Mouse (Mus musculus) forebrain, embryonic 15.5 days (tissue): ENCODE measurements at regions not wholly inside any gene's neighbourhood (a gene's known extent, or its start where the extent isn't known, plus 50 kb on each side); places are given as distances from the start of the nearest gene placed in this dataset.

Experiments used
- ATAC-seq: fragments of 200-750 bp; cut with Nextera tagmentation; replicated peaks from 2 replicates; pipeline ENCODE4 v1.8.0; 2017; ENCODE audit warnings: mild to moderate bottlenecking, moderate TSS enrichment, moderate library complexity
- H3K27ac ChIP-seq: fragments of 300-500 bp; sonication (generic); replicated peaks from 2 replicates; pipeline ENCODE4 v1.5.1; 2015; ENCODE audit warnings: mild to moderate bottlenecking, inconsistent platforms
- H3K27me3 ChIP-seq: fragments of 300-500 bp; sonication (generic); 2 replicates; pipeline ENCODE4 v1.6.1; 2015; ENCODE audit warnings: inconsistent platforms
- H3K36me3 ChIP-seq: fragments of 300-500 bp; sonication (generic); 2 replicates; pipeline ENCODE4 v1.6.1; 2015; ENCODE audit warnings: mild to moderate bottlenecking, inconsistent platforms
- H3K4me1 ChIP-seq: fragments of 300-500 bp; sonication (generic); 2 replicates; pipeline ENCODE4 v1.6.1; 2015; ENCODE audit warnings: inconsistent platforms
- H3K4me2 ChIP-seq: fragments of 300-500 bp; sonication (generic); replicated peaks from 2 replicates; pipeline ENCODE4 v1.6.1; 2015; ENCODE audit warnings: mild to moderate bottlenecking, inconsistent platforms
- H3K4me3 ChIP-seq: fragments of 300-500 bp; sonication (generic); 2 replicates; pipeline ENCODE4 v1.5.1; 2015; ENCODE audit warnings: mild to moderate bottlenecking, inconsistent platforms
- H3K9ac ChIP-seq: fragments of 300-500 bp; sonication (generic); replicated peaks from 2 replicates; pipeline ENCODE4 v1.6.1; 2015; ENCODE audit warnings: mild to moderate bottlenecking, inconsistent platforms
- H3K9me3 ChIP-seq: fragments of 300-500 bp; sonication (generic); 2 replicates; pipeline ENCODE4 v1.6.1; 2016; ENCODE audit warnings: inconsistent platforms
- WGBS: fragments of 180-500 bp; shearing (Covaris S2); methylation state at CpG from one replicate; pipeline ENCODE4 v1.1.7; 2015; ENCODE audit warnings: mixed read lengths; 5-methylcytosine and 5-hydroxymethylcytosine counted together

DNA sequence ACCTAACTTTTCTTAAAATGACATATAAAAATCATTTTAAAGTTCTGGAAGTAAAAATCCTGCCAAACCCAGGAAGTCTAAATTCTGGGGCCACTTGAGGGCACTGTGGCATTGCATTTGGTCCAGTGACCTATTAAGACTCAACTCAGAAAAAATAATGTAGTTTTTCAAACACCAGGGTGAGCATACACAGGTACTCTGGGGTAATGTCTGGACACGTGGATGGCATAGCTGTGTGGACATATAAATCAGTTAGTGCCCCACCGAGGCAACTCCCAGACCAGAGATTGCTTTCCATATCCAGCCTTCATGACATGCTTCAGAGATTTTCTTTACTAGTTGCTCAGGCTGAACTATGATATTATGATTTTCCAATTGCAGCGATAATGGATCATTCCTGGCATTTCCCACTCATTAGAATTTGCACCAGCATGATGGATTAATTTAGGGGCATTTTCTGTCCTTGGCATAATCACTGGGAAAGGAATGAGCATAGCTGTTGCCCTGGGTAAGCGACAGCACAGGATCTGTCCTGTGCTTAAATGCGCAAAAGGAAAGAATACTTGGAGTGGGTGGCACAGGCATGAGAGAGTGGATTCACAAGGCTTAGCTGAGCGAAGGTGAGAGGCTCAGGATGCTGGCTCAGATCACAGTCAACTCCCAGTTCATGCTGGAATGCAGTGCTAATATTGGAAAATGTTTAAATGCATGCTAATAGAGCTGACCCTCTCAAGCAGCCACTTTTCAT, 1526.6 kb upstream of the Cdh8 start:
- Histone ChIP-seq H3K9ac (no peak overlapping the region), H3K27me3 (no peaks in the 10 kb centered on the region), H3K36me3 (no peaks in the 10 kb centered on the region), H3K4me1 (0 out of 2 replicates have a peak, but pooled peaks cover 4% of the 10 kb centered on the region), H3K4me2 (no peak overlapping the region), H3K27ac (peak overlapping the region; percentile 31; the same call in 1 of the 2 replicates), H3K9me3 (no peaks in the 10 kb centered on the region), H3K4me3 (no peak overlapping the region)
- ATAC-seq: peak; percentile 70; the same call in 1 of the 2 replicates
- 54% methylated on average over 6 of the region's 6 CpGs for WGBS

DNA sequence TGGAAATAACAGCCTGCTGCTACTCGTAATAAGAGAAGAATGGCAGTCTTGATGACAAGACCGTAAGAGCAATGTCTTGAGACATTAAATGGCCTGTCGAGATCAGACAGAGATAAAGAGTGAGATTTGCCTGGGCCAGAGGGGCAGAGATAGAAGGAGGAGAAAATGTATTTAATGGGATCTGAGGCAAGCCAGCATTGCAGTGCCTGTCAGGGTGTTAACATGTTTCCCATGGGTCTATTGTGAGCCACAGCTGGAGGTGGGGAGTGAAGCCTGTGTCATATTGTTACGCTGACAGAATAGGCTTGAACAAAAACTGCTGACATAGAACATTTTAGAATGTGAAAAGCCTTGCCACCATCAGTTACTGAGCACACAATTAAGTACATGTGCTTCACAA, 1523.3 kb upstream of the Cdh8 start:
- no peak overlapping the region for H3K9ac ChIP-seq
- H3K4me1 ChIP-seq: 0 out of 2 replicates have a peak, but pooled peaks cover 4% of the 10 kb centered on the region
- no peak overlapping the region for H3K4me2 ChIP-seq
- H3K9me3 ChIP-seq: no peaks in the 10 kb centered on the region
- no peak overlapping the region for H3K4me3 ChIP-seq
- 5% methylated on average over 4 of the region's 4 CpGs for WGBS
- no peaks in the 10 kb centered on the region for H3K27me3 ChIP-seq
- ATAC-seq: peak; percentile 82
- H3K27ac ChIP-seq: no peak overlapping the region
- no peaks in the 10 kb centered on the region for H3K36me3 ChIP-seq

DNA sequence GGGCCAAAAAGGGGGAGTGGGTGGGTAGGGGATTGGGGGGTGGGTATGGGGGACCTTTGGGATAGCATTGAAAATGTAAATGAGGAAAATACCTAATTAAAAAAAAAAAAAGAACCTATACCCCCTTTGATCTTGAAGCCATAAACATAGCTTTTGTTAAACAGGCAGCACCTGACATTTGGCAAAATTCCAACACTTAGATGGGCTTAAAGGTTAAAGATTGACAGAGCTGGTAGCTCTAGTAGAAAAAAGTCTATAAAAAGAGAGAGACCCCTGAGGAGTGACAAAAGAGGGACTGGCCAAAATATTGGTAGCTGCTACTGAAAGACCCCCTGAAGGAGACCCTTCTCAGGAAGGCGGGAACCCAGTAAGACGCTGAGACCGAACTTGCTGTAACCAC, 1474.0 kb upstream of the Cdh8 start:
- H3K27ac ChIP-seq: no peak overlapping the region
- H3K27me3 ChIP-seq: no peaks in the 10 kb centered on the region
- H3K4me1 ChIP-seq: no peaks in the 10 kb centered on the region
- WGBS: 37% methylated on average over 3 of the region's 3 CpGs
- H3K4me2 ChIP-seq: no peak overlapping the region
- no peak overlapping the region for H3K9ac ChIP-seq
- no peak overlapping the region for H3K4me3 ChIP-seq
- no peaks in the 10 kb centered on the region for H3K9me3 ChIP-seq
- no peaks in the 10 kb centered on the region for H3K36me3 ChIP-seq
- ATAC-seq: no peak

DNA sequence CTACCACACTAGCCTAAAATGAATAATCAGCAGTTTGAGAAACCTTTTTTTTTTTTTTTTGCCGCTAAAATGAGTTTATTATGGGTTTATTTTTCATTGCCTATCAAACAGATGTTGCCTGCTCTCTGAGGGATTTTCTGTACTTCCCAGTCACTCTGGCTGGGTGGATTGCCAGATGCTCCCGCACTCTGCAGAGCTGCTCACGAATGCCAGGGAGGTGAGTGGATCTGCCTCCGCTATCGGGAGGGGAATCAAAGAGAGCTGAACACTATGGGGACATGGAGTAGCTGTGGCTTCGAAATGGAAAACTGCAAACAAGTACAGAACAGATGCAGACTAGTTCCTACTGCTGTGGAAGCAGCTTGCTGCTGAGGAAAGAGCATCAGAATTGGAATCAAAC, 1449.4 kb upstream of the Cdh8 start:
- no peak overlapping the region for H3K9ac ChIP-seq
- H3K4me1 ChIP-seq: no peaks in the 10 kb centered on the region
- H3K36me3 ChIP-seq: no peaks in the 10 kb centered on the region
- H3K4me2 ChIP-seq: no peak overlapping the region
- H3K27ac ChIP-seq: no peak overlapping the region
- no peaks in the 10 kb centered on the region for H3K9me3 ChIP-seq
- H3K27me3 ChIP-seq: no peaks in the 10 kb centered on the region
- WGBS: 72% methylated on average over 6 of the region's 6 CpGs
- no peak for ATAC-seq
- H3K4me3 ChIP-seq: no peak overlapping the region

DNA sequence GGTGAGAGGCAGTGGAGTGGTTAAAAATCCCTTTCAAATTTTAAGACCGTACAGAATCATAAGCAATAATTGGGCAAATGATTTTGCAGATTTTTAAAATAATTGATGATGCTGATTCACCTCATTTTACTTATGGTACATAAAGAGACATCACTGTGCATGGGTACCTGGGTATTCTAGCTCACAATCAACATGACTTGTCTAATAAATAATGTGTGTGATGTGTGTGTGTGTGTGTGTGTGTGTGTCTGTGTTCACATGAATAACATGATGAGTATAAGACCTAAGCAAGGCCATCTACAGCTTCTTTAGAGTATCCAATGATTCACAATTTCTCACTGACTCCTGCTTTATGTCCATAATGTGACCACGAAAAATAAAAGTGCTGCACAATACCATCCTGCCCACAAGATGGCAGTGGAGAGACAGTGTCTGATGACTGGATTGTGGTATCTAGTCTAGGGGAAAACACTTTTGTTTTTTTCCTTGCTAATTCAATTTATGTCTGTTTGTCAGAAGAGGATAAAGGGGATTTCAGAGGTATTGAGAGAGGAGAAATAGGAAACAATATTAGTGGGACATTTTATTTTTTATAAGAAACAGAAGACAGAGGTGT, 1434.7 kb upstream of the Cdh8 start:
- WGBS: 42% methylated on average over 2 of the region's 2 CpGs
- ATAC-seq: peak; percentile 55; the same call in 1 of the 2 replicates

More for the DNA sequence above, 1434.7 kb upstream of the Cdh8 start:
- H3K27me3 ChIP-seq: no peaks in the 10 kb centered on the region
- no peak overlapping the region for H3K9ac ChIP-seq
- no peak overlapping the region for H3K4me3 ChIP-seq
- H3K9me3 ChIP-seq: no peaks in the 10 kb centered on the region
- H3K4me2 ChIP-seq: no peak overlapping the region
- H3K4me1 ChIP-seq: no peaks in the 10 kb centered on the region
- H3K27ac ChIP-seq: no peak overlapping the region
- H3K36me3 ChIP-seq: no peaks in the 10 kb centered on the region
